Mouse (Mus musculus) hindlimb bud, embryonic 11.5 days (tissue): ENCODE results near the gene Rnf103.

Experiments
- DNase-seq: peaks from one replicate; pipeline ENCODE4 v3.0.0-alpha.2; 2012; ENCODE audit warnings: low read depth, low spot score; ENCODE audit errors: extremely low spot score

Gene Rnf103

GRCm38 (mm10) chr6:71492136-71492535, 1.6 kb upstream of the Rnf103 start:
- no peak for DNase-seq

GRCm38 (mm10) chr6:71492756-71493674, 679 bp upstream of the Rnf103 start:
- no peak for DNase-seq

DNA sequence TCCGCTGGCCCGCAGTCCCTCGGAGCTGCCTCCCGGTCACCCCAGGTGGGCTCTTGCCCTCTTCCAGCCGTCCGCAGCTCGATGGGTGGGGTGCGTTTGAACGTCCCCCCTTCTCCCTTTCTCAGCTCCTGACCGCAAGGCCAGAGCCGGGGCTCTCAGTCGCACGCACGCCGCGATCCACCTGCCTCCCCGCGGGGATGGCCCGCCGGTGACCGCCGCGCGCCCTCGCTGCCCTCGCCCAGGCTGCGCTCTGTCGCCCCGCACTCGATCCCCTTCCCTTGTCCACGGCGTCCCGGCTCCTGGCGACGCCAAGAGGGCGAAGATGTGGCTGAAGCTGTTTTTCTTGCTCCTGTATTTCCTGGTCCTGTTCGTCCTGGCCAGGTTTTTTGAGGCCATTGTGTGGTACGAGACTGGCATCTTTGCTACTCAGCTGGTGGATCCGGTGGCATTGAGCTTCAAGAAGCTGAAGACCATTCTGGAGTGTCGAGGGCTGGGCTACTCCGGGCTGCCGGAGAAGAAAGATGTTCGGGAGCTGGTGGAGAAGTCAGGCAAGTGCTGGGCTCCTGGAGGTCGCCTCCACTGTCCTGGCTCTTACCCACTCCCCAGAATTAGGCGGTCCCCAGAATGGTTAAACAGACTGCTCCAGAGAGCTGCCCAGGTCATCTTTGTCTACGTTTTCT, 787 bp downstream of the Rnf103 start:
- DNase-seq = no peak

GRCm38 (mm10) chr6:71500575-71500974, 6.9 kb downstream of the Rnf103 start:
- no peak for DNase-seq

- DNase-seq = no peak
These were observed 9.3 kb downstream of the Rnf103 start for GRCm38 (mm10) chr6:71503001-71503400.

DNA sequence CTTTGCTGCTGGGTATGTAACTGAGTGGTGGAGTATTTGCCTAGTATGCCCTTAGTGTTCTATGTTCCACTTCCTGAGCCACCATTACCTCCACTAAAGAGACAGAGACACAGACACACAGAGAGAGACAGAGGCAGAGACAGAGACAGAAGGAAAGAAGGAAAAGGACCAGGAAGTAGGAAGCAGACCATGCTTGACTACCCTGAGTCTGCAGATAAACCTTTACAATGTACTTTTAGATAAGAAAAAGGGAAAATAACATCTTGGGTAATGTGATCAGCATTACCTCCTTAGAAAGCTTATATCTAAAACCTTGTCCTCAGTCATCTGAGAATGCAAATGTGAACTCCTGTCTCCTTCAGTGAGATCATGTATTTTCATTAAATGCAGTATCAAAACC, 10.0 kb downstream of the Rnf103 start:
- no peak for DNase-seq

DNA sequence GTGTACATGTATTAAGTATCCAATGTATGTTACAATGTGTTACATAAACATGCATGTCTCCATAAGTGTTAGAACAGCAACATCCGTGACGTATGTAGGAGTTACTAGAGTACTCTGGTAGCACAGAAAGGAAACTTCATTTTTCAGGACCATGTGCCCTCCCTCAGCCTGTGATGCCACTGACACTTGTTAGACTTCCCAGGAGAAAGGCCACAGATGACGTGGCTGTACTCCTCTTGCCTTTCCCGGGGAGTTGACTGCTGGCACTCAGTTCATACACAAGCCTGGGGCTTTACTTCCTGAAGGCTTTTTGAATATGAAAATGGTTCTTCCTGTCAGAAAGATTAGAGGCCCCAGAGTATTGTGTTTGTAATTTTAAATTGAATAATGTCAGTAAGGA, 10.4 kb downstream of the Rnf103 start:
- DNase-seq = no peak

DNA sequence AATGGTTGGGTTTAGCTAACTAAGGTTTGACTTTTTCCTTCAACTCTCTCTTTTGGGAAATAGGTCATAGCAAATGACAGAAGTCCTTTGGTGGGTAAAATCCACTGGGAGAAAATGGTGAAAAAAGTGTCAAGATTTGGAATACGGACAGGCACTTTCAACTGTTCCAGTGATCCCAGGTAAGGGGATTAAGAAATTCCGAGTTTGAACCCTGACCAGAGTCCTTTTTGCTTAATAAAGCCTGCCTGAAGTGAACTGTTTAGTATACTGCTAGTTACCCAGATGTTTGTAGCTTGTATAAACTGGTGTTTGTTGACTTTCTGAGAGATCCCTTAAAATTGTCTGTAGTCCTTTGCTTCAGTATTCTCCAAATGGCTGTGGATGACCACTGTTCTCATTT, 12.0 kb downstream of the Rnf103 start:
- no peak for DNase-seq

- no peak for DNase-seq
These were observed 25.8 kb downstream of the Rnf103 start for GRCm38 (mm10) chr6:71519476-71519875.

GRCm38 (mm10) chr6:71525556-71525955, 31.9 kb downstream of the Rnf103 start:
- DNase-seq = no peak

DNA sequence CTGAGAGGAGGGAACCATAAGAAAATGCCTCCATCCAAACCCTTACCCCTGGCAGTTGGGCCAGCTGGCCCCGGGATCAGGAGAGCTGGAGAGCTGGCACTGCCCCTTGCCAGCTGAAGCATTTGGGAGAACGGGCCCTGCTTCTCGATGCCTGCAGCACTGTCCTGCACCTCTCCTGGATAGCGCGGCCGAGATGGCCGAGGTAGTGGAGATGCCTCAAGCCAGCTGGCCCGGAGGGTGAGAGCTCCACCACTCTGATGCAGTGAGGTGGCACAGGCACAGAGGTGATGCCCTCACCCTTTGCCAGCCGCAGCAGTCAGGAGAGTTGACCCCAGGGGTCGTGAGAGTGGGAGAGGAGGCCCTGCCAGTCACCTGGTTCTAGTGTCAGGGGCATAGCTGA, 33.4 kb downstream of the Rnf103 start:
- no peak for DNase-seq

GRCm38 (mm10) chr6:71527826-71528225, 34.1 kb downstream of the Rnf103 start:
- no peak for DNase-seq

- no peak for DNase-seq
These were observed 36.5 kb downstream of the Rnf103 start for GRCm38 (mm10) chr6:71530176-71530575.

DNA sequence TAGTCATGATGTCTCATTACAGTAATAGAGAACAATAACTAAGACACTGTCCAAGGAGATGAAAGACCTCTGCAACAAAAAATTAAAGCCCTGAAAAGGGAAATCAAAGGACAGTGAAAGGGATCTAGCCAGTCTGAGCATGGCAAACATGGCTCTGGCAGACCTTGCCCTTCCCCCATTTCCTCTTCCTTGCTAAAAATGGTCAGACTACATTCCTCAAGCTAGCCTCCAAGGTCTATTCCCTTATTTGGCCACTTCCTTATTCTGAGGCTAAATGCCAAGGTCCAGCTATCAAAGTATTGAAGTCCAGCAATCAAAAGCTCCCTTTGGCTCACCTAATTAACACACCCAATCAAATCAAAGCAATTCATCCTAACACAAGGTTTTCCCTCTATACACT, 43.6 kb downstream of the Rnf103 start:
- no peak for DNase-seq

DNA sequence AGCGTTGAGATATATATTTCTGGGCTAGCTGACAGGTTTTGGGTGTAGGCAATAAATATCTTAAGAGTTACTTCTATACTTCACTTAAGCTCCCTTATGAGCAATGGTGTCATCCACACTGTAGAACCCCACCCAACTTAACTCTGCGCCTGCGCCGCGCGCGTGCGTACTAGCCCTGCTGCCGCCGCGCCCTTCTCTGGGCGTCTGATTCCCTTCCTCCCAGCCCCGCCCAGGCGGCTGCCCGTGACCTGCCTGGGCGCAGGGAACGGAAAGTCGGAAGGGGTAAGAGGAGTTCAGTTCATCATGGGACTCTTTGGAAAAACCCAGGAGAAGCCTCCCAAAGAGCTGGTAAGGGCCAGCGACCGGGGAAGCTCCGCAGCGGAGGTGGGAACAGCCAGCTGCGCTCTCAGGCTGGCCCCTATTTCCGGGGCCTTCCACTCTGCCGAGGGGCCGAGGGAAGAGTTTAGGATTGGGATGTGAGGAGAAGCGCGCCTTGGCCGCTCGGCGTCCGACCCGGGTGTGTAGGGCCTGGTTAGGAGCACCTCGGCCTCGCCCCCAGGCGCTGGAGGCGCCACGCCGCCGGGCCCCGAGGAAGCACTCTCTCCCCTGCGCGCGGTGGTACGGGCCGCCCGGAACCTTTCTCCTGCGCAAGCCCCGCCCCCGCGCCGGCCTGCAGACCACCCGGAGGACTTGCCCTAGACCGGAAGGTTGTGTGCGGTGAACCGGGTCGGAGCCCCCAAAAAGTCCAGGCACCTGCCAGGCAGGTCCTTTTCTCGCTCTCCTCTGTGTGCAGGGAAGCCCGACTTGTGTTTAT, 50.2 kb downstream of the Rnf103 start, which contains the start of gene Chmp3:
Gene Chmp3, plus strand, starts transcription at position 112 of the 814 bp plus-strand sequence.
- DNase-seq = peak; percentile 73

GRCm38 (mm10) chr6:71555507-71555951, 61.8 kb downstream of the Rnf103 start:
- DNase-seq = no peak

DNA sequence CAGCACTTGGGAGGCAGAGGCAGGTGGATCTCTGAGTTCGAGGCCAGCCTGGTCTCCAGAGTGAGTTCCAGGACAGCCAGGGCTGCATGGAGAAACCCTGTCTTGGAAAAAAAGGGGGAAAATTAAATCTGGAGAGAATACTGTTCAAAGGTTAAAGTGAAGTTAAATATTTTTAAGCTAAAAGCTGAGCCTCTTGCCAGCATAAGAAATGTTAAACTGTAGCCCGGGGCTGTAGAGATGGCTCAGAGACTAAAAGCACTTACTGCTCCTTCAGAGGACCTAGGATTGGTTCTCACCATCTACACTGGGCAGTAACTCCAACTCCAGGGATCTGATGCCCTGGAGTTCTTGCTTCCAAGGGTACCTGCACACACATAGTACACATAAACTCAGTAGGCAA, 63.1 kb downstream of the Rnf103 start:
- DNase-seq = no peak
